Mouse (Mus musculus) spleen, adult 2 months (tissue): ENCODE measurements at regions not wholly inside any gene's neighbourhood (a gene's known extent, or its start where the extent isn't known, plus 50 kb on each side); places are given as distances from the start of the nearest gene placed in this dataset.

Source experiments
- DNase-seq, 2 experiments: peaks; one replicate each; pipeline versions ENCODE4 v3.0.0 to v3.0.0-alpha.2; 2012 to 2021; ENCODE audit warnings: low spot score in 2 of 2, low read depth in 1 of 2
- H3K27ac ChIP-seq: fragments of 200-500 bp; 2 replicates; pipeline ENCODE4 v1.5.1; 2012; ENCODE audit warnings: low read length, inconsistent platforms; ENCODE audit not compliant: insufficient read depth
- H3K27me3 ChIP-seq: fragments of 200-500 bp; 2 replicates; pipeline ENCODE4 v1.6.1; 2012; ENCODE audit warnings: mild to moderate bottlenecking, moderate library complexity, low read length, inconsistent platforms; ENCODE audit not compliant: control insufficient read depth, insufficient read depth
- H3K36me3 ChIP-seq: fragments of 200-500 bp; 2 replicates; pipeline ENCODE4 v1.6.1; 2012; ENCODE audit warnings: mild to moderate bottlenecking, low read length, inconsistent platforms; ENCODE audit not compliant: control insufficient read depth, insufficient read depth
- H3K4me1 ChIP-seq: fragments of 200-500 bp; 2 replicates; pipeline ENCODE4 v1.6.1; 2011; ENCODE audit warnings: inconsistent platforms; ENCODE audit not compliant: control insufficient read depth, insufficient read depth, insufficient read length
- H3K4me3 ChIP-seq: fragments of 200-500 bp; 2 replicates; pipeline ENCODE4 v1.5.1; 2011; ENCODE audit warnings: mild to moderate bottlenecking, inconsistent platforms; ENCODE audit not compliant: insufficient read depth, insufficient read length; ENCODE audit errors: extremely low read depth
- CTCF ChIP-seq: fragments of 200-500 bp; IDR thresholded peaks from 2 replicates; pipeline ENCODE4 v1.5.1; 2011; ENCODE audit warnings: mild to moderate bottlenecking, inconsistent platforms; ENCODE audit not compliant: insufficient read depth, insufficient read length, insufficient replicate concordance; ENCODE audit errors: extremely low read depth
- POLR2A ChIP-seq: fragments of 200-500 bp; IDR thresholded peaks from 2 replicates; pipeline ENCODE4 v1.6.1; 2011; ENCODE audit warnings: low read depth, low read length, inconsistent platforms
- WGBS: fragments of 180-500 bp; shearing (Covaris S2); methylation state at CpG from one replicate; pipeline ENCODE4 v1.1.7; 2018; 5-methylcytosine and 5-hydroxymethylcytosine counted together

GRCm38 (mm10) chr15:54120456-54120855 lies 235.8 kb downstream of the Gm7489 start:
- Histone ChIP-seq H3K27me3 (no peaks in the 10 kb centered on the region), H3K4me3 (no peak overlapping the region), H3K27ac (no peak overlapping the region), H3K36me3 (no peaks in the 10 kb centered on the region), H3K4me1 (no peaks in the 10 kb centered on the region)
- 57% methylated on average over 3 of the region's 3 CpGs for WGBS
- no peak for DNase-seq
- TF ChIP-seq POLR2A = no peak
- TF ChIP-seq CTCF = no peak

GRCm38 (mm10) chr15:54164350-54164749 lies 279.6 kb downstream of the Gm7489 start:
- DNase-seq = no peak
- H3K27ac ChIP-seq = no peak overlapping the region
- no peaks in the 10 kb centered on the region for H3K4me1 ChIP-seq
- no peaks in the 10 kb centered on the region for H3K36me3 ChIP-seq
- TF ChIP-seq POLR2A (no peak), CTCF (no peak)
- H3K4me3 ChIP-seq = no peak overlapping the region
- H3K27me3 ChIP-seq = no peaks in the 10 kb centered on the region
- 79% methylated on average over 1 of the region's 1 CpGs for WGBS

GRCm38 (mm10) chr15:54167842-54168361 lies 283.2 kb downstream of the Gm7489 start:
- no peak for DNase-seq
- H3K36me3 ChIP-seq = no peaks in the 10 kb centered on the region
- WGBS = 93% methylated on average over 3 of the region's 3 CpGs
- TF ChIP-seq CTCF = no peak
- TF ChIP-seq POLR2A = no peak
- H3K27me3 ChIP-seq = no peaks in the 10 kb centered on the region
- no peak overlapping the region for H3K27ac ChIP-seq
- H3K4me3 ChIP-seq = no peak overlapping the region
- no peaks in the 10 kb centered on the region for H3K4me1 ChIP-seq

- WGBS = 79% methylated on average over 2 of the region's 2 CpGs
- Histone ChIP-seq H3K4me1 (no peaks in the 10 kb centered on the region), H3K27ac (no peak overlapping the region), H3K27me3 (no peaks in the 10 kb centered on the region), H3K36me3 (no peaks in the 10 kb centered on the region), H3K4me3 (no peak overlapping the region)
- no peak for TF ChIP-seq POLR2A
- no peak for DNase-seq
Observed at GRCm38 (mm10) chr15:54177221-54177620, 292.5 kb downstream of the Gm7489 start.

- no peak for TF ChIP-seq POLR2A
- TF ChIP-seq CTCF = no peak
- WGBS = 95% methylated on average over 3 of the region's 3 CpGs
Observed at GRCm38 (mm10) chr15:54177791-54178190, 293.1 kb downstream of the Gm7489 start.

More at GRCm38 (mm10) chr15:54177791-54178190, 293.1 kb downstream of the Gm7489 start:
- Histone ChIP-seq H3K4me1 (no peaks in the 10 kb centered on the region), H3K4me3 (no peak overlapping the region), H3K36me3 (no peaks in the 10 kb centered on the region), H3K27ac (no peak overlapping the region), H3K27me3 (no peaks in the 10 kb centered on the region)
- DNase-seq = no peak
